Mouse (Mus musculus): ENCODE results near the gene Upk2. TPM values are rescaled to one million over a fixed set of nuclear protein-coding genes. Genes with fewer than 3 reads are reported as not detected.
"Not testable (repeated sequence)": the region's sequence is repeated elsewhere in the genome, so short reads cannot be mapped to it uniquely, and the experiment has no call there.

Upk2 gene
- polyA plus RNA-seq, 1 experiment from 2014 or later = 0.14 TPM

DNA sequence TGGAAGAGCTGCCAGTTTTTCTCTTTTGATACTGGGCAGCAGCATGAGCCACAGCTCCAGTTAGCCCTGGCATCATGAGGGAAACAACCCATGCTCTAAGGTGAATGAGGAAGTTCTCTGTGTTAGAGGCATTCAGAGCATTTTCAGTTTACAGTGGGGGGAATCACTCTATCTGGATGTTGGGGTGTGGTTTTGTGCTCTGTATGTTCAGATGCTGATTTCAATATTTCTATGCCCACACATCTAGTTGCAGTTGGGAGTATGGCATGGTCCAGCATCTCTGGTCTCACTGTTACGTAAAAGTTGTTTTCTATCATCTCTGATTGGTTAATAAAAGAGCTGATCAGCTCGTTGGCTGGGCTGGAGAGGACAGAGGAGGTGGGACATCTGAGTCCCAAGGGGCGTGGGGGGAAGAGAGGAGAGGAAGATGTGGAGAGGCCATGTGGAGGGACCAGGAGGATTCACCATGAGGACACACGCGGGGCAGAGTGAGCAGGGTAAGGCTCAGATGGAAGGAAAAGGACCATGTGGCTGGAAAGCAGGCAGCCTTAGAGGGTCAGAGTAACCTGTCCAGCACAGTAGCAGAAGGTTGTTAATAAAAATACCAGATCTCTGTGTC, 34.4 kb downstream of the Upk2 start:
- ATAC-seq (replicated peaks; ENCODE audit: insufficient number of reproducible peaks, low FRiP score, low TSS enrichment) = no peak

DNA sequence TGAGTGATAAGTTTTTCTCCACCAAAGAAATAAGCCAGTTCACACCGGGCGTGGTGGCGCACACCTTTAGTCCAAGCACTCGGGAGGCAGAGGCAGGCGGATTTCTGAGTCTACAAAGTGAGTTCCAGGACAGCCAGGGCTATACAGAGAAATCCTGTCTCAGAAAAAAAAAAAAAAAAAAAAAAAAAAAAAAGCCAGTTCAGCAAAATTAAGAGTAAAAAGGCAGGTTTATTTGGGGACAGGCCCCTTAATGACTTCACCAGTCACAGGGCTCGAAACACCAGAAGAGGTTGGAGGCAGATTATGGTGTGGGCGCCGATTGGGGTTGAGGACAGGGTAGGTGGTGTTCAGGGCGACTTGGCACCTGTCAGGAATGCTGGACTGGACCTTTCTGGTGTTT, 35.0 kb downstream of the Upk2 start:
- not testable (repeated sequence) for ATAC-seq (replicated peaks; ENCODE audit: insufficient number of reproducible peaks, low FRiP score, low TSS enrichment); H3K9me3 ChIP-seq (replicated peaks; ENCODE audit: control insufficient read depth, low read length); H3K9ac ChIP-seq (ENCODE audit: low read depth, low read length); H3K36me3 ChIP-seq (ENCODE audit: control insufficient read depth, insufficient read depth, low read length); H3K27me3 ChIP-seq (ENCODE audit: control insufficient read depth, insufficient read depth, low read length); H3K4me2 ChIP-seq; H3K27ac ChIP-seq (ENCODE audit: low read depth, low read length); H3K4me3 ChIP-seq (ENCODE audit: low read depth, low read length); H3K4me1 ChIP-seq (ENCODE audit: control insufficient read depth, insufficient read depth, low read length)
- WGBS (ENCODE audit: insufficient replicate concordance) = 87% methylated on average over 9 of the region's 9 CpGs

More for the DNA sequence above, 34.4 kb downstream of the Upk2 start:
- H3K4me2 ChIP-seq = no peak overlapping the region
- no peaks in the 10 kb centered on the region for H3K27me3 ChIP-seq (ENCODE audit: control insufficient read depth, insufficient read depth, low read length)
- peaks cover 5% of the 10 kb centered on the region for H3K4me1 ChIP-seq (ENCODE audit: control insufficient read depth, insufficient read depth, low read length)
- H3K9me3 ChIP-seq (replicated peaks; ENCODE audit: control insufficient read depth, low read length) = no peaks in the 10 kb centered on the region
- H3K9ac ChIP-seq (ENCODE audit: low read depth, low read length) = no peak overlapping the region
- H3K27ac ChIP-seq (ENCODE audit: low read depth, low read length) = no peak overlapping the region
- H3K4me3 ChIP-seq (ENCODE audit: low read depth, low read length) = no peak overlapping the region
- WGBS (ENCODE audit: insufficient replicate concordance) = 71% methylated on average over 5 of the region's 5 CpGs
- H3K36me3 ChIP-seq (ENCODE audit: control insufficient read depth, insufficient read depth, low read length) = no peaks in the 10 kb centered on the region

DNA sequence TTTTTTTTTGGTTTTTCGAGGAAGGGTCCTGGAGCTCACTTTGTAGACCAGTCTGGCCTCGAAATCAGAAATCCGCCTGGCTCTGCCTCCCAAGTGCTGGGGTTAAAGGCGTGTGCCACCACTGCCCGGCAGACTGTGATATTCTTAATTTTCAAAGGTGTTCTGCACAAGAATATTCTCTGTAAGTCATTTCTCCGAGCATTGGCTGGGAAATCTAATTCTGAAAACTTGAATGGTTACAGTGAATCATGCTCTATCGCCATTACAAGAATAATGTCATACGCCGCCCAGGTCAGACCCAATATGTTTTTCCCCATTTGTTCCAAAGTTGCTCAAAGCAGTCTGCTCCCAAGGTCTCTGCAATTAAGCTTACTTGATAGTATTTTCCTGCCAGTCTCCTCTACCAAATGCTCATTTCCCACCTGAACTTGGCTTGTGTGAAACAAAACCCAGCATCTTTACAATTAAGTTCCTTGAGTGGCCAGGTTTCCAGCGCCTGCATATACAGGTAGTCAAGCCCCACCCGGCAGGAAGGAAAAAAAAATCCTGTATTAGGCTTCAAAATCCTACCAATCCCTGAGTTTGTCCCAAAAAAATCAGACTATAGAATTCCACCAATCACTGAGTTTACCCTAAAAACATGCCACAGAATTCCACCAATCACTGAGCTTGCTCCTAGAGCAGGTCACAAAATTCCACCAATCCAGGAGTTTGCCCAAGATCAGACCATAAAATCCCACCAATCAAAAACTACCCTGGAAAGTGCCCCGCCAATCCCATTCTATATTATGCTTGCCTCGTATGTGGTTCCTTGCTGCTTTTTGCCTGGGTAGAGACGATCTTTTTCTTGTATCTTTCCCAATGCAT, 36.0 kb downstream of the Upk2 start, which contains the start of gene Ccdc84:
Ccdc84 (minus strand) TSS at position 51 of the 867 bp plus-strand sequence.
- 74% methylated on average over 14 of the region's 14 CpGs for WGBS (ENCODE audit: insufficient replicate concordance)
- Histone ChIP-seq H3K27ac (ENCODE audit: low read depth, low read length) (peak within 1 kb of the TSS; percentile 54), H3K27me3 (ENCODE audit: control insufficient read depth, insufficient read depth, low read length) (no peaks in the 10 kb centered on the region), H3K4me3 (ENCODE audit: low read depth, low read length) (peak within 1 kb of the TSS; percentile 70), H3K4me2 (peak within 1 kb of the TSS; percentile 94), H3K9ac (ENCODE audit: low read depth, low read length) (peak within 1 kb of the TSS; percentile 80), H3K4me1 (ENCODE audit: control insufficient read depth, insufficient read depth, low read length) (peaks cover 5% of the 10 kb centered on the region), H3K36me3 (ENCODE audit: control insufficient read depth, insufficient read depth, low read length) (no peaks in the 10 kb centered on the region), H3K9me3 (replicated peaks; ENCODE audit: control insufficient read depth, low read length) (no peaks in the 10 kb centered on the region)
- ATAC-seq (replicated peaks; ENCODE audit: insufficient number of reproducible peaks, low FRiP score, low TSS enrichment) = no peak

DNA sequence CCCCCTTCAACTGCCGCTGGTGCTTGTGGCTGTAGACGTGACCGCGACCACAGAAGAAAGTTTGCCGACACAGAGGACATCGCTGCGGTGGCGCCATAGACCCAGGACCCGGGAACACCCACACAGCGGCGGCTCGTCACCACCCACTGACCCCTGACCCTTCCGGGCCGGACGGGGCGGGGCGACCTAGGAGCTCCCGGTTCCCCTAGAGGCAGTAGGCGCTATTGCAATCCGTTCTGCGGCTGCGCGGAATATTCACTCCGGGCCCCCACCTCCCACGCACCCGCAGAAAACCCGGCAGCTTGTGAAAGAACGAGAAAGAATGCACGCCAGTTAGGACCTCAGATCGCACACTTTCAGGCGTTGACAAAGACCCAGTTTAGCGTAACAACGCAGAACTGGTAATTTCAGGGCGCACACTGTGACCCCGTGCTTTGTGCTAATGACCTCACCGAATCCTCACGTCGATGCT, 36.8 kb downstream of the Upk2 start:
- peak overlapping the region; percentile 94 for H3K4me2 ChIP-seq
- peak overlapping the region; percentile 54 for H3K27ac ChIP-seq (ENCODE audit: low read depth, low read length)
- ATAC-seq (replicated peaks; ENCODE audit: insufficient number of reproducible peaks, low FRiP score, low TSS enrichment) = peak; percentile 94
- 1% methylated on average over 38 of the region's 38 CpGs for WGBS (ENCODE audit: insufficient replicate concordance)
- H3K36me3 ChIP-seq (ENCODE audit: control insufficient read depth, insufficient read depth, low read length) = peaks cover under 1% of the 10 kb centered on the region
- H3K9me3 ChIP-seq (replicated peaks; ENCODE audit: control insufficient read depth, low read length) = no peaks in the 10 kb centered on the region
- peaks cover 5% of the 10 kb centered on the region for H3K4me1 ChIP-seq (ENCODE audit: control insufficient read depth, insufficient read depth, low read length)
- peak overlapping the region; percentile 80 for H3K9ac ChIP-seq (ENCODE audit: low read depth, low read length)
- H3K27me3 ChIP-seq (ENCODE audit: control insufficient read depth, insufficient read depth, low read length) = no peaks in the 10 kb centered on the region
- H3K4me3 ChIP-seq (ENCODE audit: low read depth, low read length) = peak overlapping the region; percentile 70

DNA sequence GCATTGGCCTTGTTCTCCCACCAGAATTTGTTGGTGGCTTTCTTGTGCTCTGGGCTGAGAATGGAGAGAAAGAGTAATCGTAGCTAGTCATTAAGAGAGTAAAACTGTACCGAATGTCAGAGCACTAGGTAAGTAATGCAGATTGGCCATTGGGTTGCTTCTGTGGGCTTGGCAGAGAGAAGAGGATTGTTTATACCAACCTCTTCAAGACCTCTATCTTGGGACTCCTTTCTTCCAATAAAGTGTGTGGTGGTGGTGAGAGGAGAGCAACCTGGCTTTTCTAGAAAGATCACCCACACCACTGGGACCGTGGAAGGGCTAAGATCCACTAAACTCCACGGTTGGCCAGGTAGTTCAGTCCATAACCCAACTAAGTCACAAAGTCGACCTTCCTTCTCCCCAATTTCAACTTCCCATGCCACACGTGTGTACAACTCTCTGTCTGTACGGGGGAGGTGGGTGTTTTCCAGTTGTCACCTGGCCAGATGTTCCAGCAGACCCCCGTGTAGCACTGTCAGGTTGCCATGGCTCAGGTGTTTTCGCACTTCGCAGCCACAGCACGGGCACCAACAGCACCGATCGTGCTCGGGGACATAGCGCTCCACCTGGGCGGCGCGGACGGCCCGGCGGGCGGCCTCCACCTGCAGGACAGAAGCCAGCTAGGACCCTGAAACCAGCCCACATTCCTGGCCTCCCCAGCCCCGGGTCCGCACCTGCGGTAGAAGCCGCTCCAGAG, 37.5 kb downstream of the Upk2 start:
- ATAC-seq (replicated peaks; ENCODE audit: insufficient number of reproducible peaks, low FRiP score, low TSS enrichment) = peak; percentile 69
- H3K36me3 ChIP-seq (ENCODE audit: control insufficient read depth, insufficient read depth, low read length) = peaks cover 4% of the 10 kb centered on the region
- H3K27ac ChIP-seq (ENCODE audit: low read depth, low read length) = peak overlapping the region; percentile 54
- H3K27me3 ChIP-seq (ENCODE audit: control insufficient read depth, insufficient read depth, low read length) = no peaks in the 10 kb centered on the region
- 8% methylated on average over 26 of the region's 26 CpGs for WGBS (ENCODE audit: insufficient replicate concordance)
- peaks cover 5% of the 10 kb centered on the region for H3K4me1 ChIP-seq (ENCODE audit: control insufficient read depth, insufficient read depth, low read length)
- no peaks in the 10 kb centered on the region for H3K9me3 ChIP-seq (replicated peaks; ENCODE audit: control insufficient read depth, low read length)
- peak overlapping the region; percentile 94 for H3K4me2 ChIP-seq
- H3K9ac ChIP-seq (ENCODE audit: low read depth, low read length) = peak overlapping the region; percentile 80
- peak overlapping the region; percentile 70 for H3K4me3 ChIP-seq (ENCODE audit: low read depth, low read length)

DNA sequence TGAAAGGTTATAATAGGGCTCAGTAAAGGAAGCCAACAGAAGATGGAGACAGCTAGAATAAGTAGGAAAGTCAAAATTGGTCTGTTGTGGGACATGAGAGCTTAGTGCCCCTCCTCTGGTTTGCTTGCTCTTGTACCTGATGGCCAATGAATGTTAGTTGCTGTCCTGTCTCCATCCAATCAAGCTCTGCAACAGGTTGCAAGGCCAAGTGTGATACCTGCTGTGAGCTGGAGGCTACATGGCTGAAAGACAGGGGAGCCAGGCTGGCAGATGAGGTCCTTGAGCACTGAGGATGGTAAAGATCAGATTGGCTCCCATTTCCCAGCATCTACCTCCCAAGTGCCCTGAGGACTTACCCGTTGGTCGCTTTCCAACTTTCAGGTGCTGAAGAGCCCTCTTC, 42.0 kb downstream of the Upk2 start:
- Histone ChIP-seq H3K4me3 (ENCODE audit: low read depth, low read length) (no peak overlapping the region), H3K4me2 (no peak overlapping the region), H3K27me3 (ENCODE audit: control insufficient read depth, insufficient read depth, low read length) (no peaks in the 10 kb centered on the region), H3K36me3 (ENCODE audit: control insufficient read depth, insufficient read depth, low read length) (peaks cover 26% of the 10 kb centered on the region), H3K27ac (ENCODE audit: low read depth, low read length) (no peak overlapping the region), H3K4me1 (ENCODE audit: control insufficient read depth, insufficient read depth, low read length) (peaks cover 9% of the 10 kb centered on the region), H3K9ac (ENCODE audit: low read depth, low read length) (no peak overlapping the region), H3K9me3 (replicated peaks; ENCODE audit: control insufficient read depth, low read length) (no peaks in the 10 kb centered on the region)
- WGBS (ENCODE audit: insufficient replicate concordance) = 62% methylated on average over 2 of the region's 2 CpGs
- no peak for ATAC-seq (replicated peaks; ENCODE audit: insufficient number of reproducible peaks, low FRiP score, low TSS enrichment)

DNA sequence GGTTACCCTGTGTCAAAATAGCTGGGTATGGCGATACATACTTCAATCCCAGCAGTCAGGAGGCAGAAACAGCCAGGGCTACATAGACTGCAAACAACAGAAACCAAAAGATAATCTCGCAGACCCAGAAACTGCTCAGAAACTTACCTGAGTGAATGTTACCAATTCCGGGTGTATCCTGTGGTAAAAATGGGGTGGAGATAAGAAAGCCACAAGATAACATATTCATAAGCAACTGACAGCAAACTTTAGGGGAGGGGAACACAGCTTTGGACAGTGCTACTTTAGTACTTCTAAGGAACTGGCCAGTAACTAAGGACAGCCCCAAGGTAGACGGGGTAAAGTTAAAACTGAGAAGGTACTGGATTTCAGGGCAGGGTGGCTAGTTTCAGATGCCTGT, 42.5 kb downstream of the Upk2 start:
- no peaks in the 10 kb centered on the region for H3K9me3 ChIP-seq (replicated peaks; ENCODE audit: control insufficient read depth, low read length)
- H3K9ac ChIP-seq (ENCODE audit: low read depth, low read length) = no peak overlapping the region
- 70% methylated on average over 4 of the region's 4 CpGs for WGBS (ENCODE audit: insufficient replicate concordance)
- H3K27ac ChIP-seq (ENCODE audit: low read depth, low read length) = no peak overlapping the region
- H3K4me1 ChIP-seq (ENCODE audit: control insufficient read depth, insufficient read depth, low read length) = peaks cover 8% of the 10 kb centered on the region
- peaks cover 26% of the 10 kb centered on the region for H3K36me3 ChIP-seq (ENCODE audit: control insufficient read depth, insufficient read depth, low read length)
- ATAC-seq (replicated peaks; ENCODE audit: insufficient number of reproducible peaks, low FRiP score, low TSS enrichment) = no peak
- no peak overlapping the region for H3K4me3 ChIP-seq (ENCODE audit: low read depth, low read length)
- H3K27me3 ChIP-seq (ENCODE audit: control insufficient read depth, insufficient read depth, low read length) = no peaks in the 10 kb centered on the region
- H3K4me2 ChIP-seq = no peak overlapping the region

DNA sequence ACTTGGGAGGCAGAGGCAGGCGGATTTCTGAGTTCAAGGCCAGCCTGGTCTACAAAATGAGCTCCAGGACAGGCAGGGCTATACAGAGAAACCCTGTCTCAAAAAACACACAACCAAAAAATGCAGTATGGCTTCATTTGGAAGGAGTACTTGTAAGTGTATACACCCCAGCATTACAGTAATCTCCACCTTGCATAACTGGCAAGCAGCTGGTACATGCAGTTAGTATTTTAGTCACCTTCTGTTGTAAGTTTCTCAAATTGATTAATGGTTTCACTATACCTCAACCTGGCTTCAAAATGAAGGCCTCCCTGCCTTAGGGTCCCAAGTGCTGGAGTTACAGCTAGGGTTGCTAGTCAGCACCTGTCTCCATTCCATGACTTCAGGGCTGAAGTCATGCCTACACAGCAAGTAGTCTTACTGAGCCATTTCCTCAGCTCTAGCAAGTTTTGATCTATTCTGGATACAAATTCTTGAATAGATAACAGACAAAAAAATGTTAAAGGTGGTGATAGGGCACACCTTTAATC, 43.1 kb downstream of the Upk2 start:
- no peak overlapping the region for H3K9ac ChIP-seq (ENCODE audit: low read depth, low read length)
- ATAC-seq (replicated peaks; ENCODE audit: insufficient number of reproducible peaks, low FRiP score, low TSS enrichment) = no peak
- H3K36me3 ChIP-seq (ENCODE audit: control insufficient read depth, insufficient read depth, low read length) = peaks cover 26% of the 10 kb centered on the region
- H3K4me1 ChIP-seq (ENCODE audit: control insufficient read depth, insufficient read depth, low read length) = peaks cover 4% of the 10 kb centered on the region
- H3K27me3 ChIP-seq (ENCODE audit: control insufficient read depth, insufficient read depth, low read length) = no peaks in the 10 kb centered on the region
- H3K4me2 ChIP-seq = no peak overlapping the region
- no peak overlapping the region for H3K4me3 ChIP-seq (ENCODE audit: low read depth, low read length)
- no peak overlapping the region for H3K27ac ChIP-seq (ENCODE audit: low read depth, low read length)
- 86% methylated on average over 1 of the region's 1 CpGs for WGBS (ENCODE audit: insufficient replicate concordance)
- H3K9me3 ChIP-seq (replicated peaks; ENCODE audit: control insufficient read depth, low read length) = no peaks in the 10 kb centered on the region
